Mouse (Mus musculus): Measurements from ENCODE around the gene Alg9. TPM values are rescaled to one million over a fixed set of nuclear protein-coding genes. Genes with fewer than 3 reads are reported as not detected.

The Alg9 gene
- polyA plus RNA-seq, 1 experiment: 9.7 TPM

GRCm38 (mm10) chr9:50850713-50851112 lies 75.9 kb downstream of the Alg9 start:
- Histone ChIP-seq H3K27ac (ENCODE audit: control insufficient read depth, insufficient read depth, low read depth, low read length, poor library complexity) (no peak overlapping the region), H3K4me1 (ENCODE audit: control insufficient read depth, insufficient read depth, low read length) (peaks cover 10% of the 10 kb centered on the region), H3K4me3 (replicated peaks; ENCODE audit: control insufficient read depth, low read depth, low read length) (no peak overlapping the region)
- 4% methylated on average over 8 of the region's 8 CpGs for WGBS
- TF ChIP-seq POLR2A (IDR thresholded peaks at IDR 0.05; ENCODE audit: borderline replicate concordance, control insufficient read depth, low read depth, low read length): no peak
- no peak for TF ChIP-seq CTCF (IDR thresholded peaks at IDR 0.05; ENCODE audit: control insufficient read depth, insufficient read depth, low read length)

GRCm38 (mm10) chr9:50852634-50853349 lies 78.0 kb downstream of the Alg9 start:
- peaks cover 10% of the 10 kb centered on the region for H3K4me1 ChIP-seq (ENCODE audit: control insufficient read depth, insufficient read depth, low read length)

GRCm38 (mm10) chr9:50854376-50854775 lies 79.6 kb downstream of the Alg9 start:
- peak overlapping the region; percentile 47 for H3K27ac ChIP-seq (ENCODE audit: control insufficient read depth, insufficient read depth, low read depth, low read length, poor library complexity)
- TF ChIP-seq CTCF (IDR thresholded peaks at IDR 0.05; ENCODE audit: control insufficient read depth, insufficient read depth, low read length) (no peak), POLR2A (IDR thresholded peaks at IDR 0.05; ENCODE audit: borderline replicate concordance, control insufficient read depth, low read depth, low read length) (no peak)
- peaks cover 10% of the 10 kb centered on the region for H3K4me1 ChIP-seq (ENCODE audit: control insufficient read depth, insufficient read depth, low read length)
- no peak overlapping the region for H3K4me3 ChIP-seq (replicated peaks; ENCODE audit: control insufficient read depth, low read depth, low read length)
- 61% methylated on average over 8 of the region's 8 CpGs for WGBS

More at GRCm38 (mm10) chr9:50852634-50853349, 78.0 kb downstream of the Alg9 start:
- no peak for TF ChIP-seq POLR2A (IDR thresholded peaks at IDR 0.05; ENCODE audit: borderline replicate concordance, control insufficient read depth, low read depth, low read length)
- TF ChIP-seq CTCF (IDR thresholded peaks at IDR 0.05; ENCODE audit: control insufficient read depth, insufficient read depth, low read length): no peak
- WGBS: 10% methylated on average over 17 of the region's 17 CpGs
- Histone ChIP-seq H3K27ac (ENCODE audit: control insufficient read depth, insufficient read depth, low read depth, low read length, poor library complexity) (peak overlapping the region; percentile 85), H3K4me3 (replicated peaks; ENCODE audit: control insufficient read depth, low read depth, low read length) (peak overlapping the region; percentile 10)

- WGBS: 63% methylated on average over 5 of the region's 5 CpGs
- no peak for TF ChIP-seq POLR2A (IDR thresholded peaks at IDR 0.05; ENCODE audit: borderline replicate concordance, control insufficient read depth, low read depth, low read length)
- TF ChIP-seq CTCF (IDR thresholded peaks at IDR 0.05; ENCODE audit: control insufficient read depth, insufficient read depth, low read length): no peak
- Histone ChIP-seq H3K4me3 (replicated peaks; ENCODE audit: control insufficient read depth, low read depth, low read length) (no peak overlapping the region), H3K27ac (ENCODE audit: control insufficient read depth, insufficient read depth, low read depth, low read length, poor library complexity) (peak overlapping the region; percentile 32; the same call in 1 of the 2 replicates), H3K4me1 (ENCODE audit: control insufficient read depth, insufficient read depth, low read length) (peaks cover 7% of the 10 kb centered on the region)
These were observed 80.4 kb downstream of the Alg9 start for GRCm38 (mm10) chr9:50855133-50855766.

- Histone ChIP-seq H3K27ac (ENCODE audit: control insufficient read depth, insufficient read depth, low read depth, low read length, poor library complexity) (peak overlapping the region; percentile 43; the same call in 1 of the 2 replicates), H3K4me1 (ENCODE audit: control insufficient read depth, insufficient read depth, low read length) (peaks cover 6% of the 10 kb centered on the region), H3K4me3 (replicated peaks; ENCODE audit: control insufficient read depth, low read depth, low read length) (no peak overlapping the region)
- WGBS: 62% methylated on average over 5 of the region's 5 CpGs
- TF ChIP-seq POLR2A (IDR thresholded peaks at IDR 0.05; ENCODE audit: borderline replicate concordance, control insufficient read depth, low read depth, low read length) (no peak), CTCF (IDR thresholded peaks at IDR 0.05; ENCODE audit: control insufficient read depth, insufficient read depth, low read length) (no peak)
These were observed 81.0 kb downstream of the Alg9 start for GRCm38 (mm10) chr9:50855780-50856179.

GRCm38 (mm10) chr9:50856341-50857081 lies 81.7 kb downstream of the Alg9 start:
- WGBS: under 1% methylated on average over 44 of the region's 45 CpGs
- TF ChIP-seq POLR2A (IDR thresholded peaks at IDR 0.05; ENCODE audit: borderline replicate concordance, control insufficient read depth, low read depth, low read length): peak; percentile 94
- no peak for TF ChIP-seq CTCF (IDR thresholded peaks at IDR 0.05; ENCODE audit: control insufficient read depth, insufficient read depth, low read length)
- H3K4me1 ChIP-seq (ENCODE audit: control insufficient read depth, insufficient read depth, low read length): peaks cover 3% of the 10 kb centered on the region
- peak overlapping the region; percentile 83 for H3K4me3 ChIP-seq (replicated peaks; ENCODE audit: control insufficient read depth, low read depth, low read length)
- H3K27ac ChIP-seq (ENCODE audit: control insufficient read depth, insufficient read depth, low read depth, low read length, poor library complexity): peak overlapping the region; percentile 43

- Histone ChIP-seq H3K4me1 (ENCODE audit: control insufficient read depth, insufficient read depth, low read length) (peaks cover 3% of the 10 kb centered on the region), H3K27ac (ENCODE audit: control insufficient read depth, insufficient read depth, low read depth, low read length, poor library complexity) (peak overlapping the region; percentile 29), H3K4me3 (replicated peaks; ENCODE audit: control insufficient read depth, low read depth, low read length) (peak overlapping the region; percentile 83)
- under 1% methylated on average over 46 of the region's 46 CpGs for WGBS
- TF ChIP-seq CTCF (IDR thresholded peaks at IDR 0.05; ENCODE audit: control insufficient read depth, insufficient read depth, low read length) (no peak), POLR2A (IDR thresholded peaks at IDR 0.05; ENCODE audit: borderline replicate concordance, control insufficient read depth, low read depth, low read length) (no peak)
These were observed 82.3 kb downstream of the Alg9 start for GRCm38 (mm10) chr9:50857082-50857641.
